Mouse (Mus musculus) limb, embryonic 14.5 days (tissue): ENCODE measurements around the gene Cep95. TPM values are rescaled to one million over a fixed set of nuclear protein-coding genes. Genes with fewer than 3 reads are reported as not detected.

Experiments used
- ATAC-seq: fragments of 200-750 bp; cut with Nextera tagmentation; 2 replicates; pipeline ENCODE4 v1.8.0; 2017; ENCODE audit warnings: low read depth, moderate number of reproducible peaks, moderate TSS enrichment; ENCODE audit not compliant: low FRiP score
- DNase-seq: peaks from one replicate; pipeline ENCODE4 v3.0.0-alpha.2; 2015; ENCODE audit warnings: low spot score
- H3K27ac ChIP-seq: fragments of 300-500 bp; sonication (generic); replicated peaks from 2 replicates; pipeline ENCODE4 v1.5.1; 2014; ENCODE audit warnings: low read depth, mild to moderate bottlenecking, low read length, moderate library complexity, mixed read lengths
- H3K27me3 ChIP-seq: fragments of 300-500 bp; sonication (generic); 2 replicates; pipeline ENCODE4 v1.6.1; 2014; ENCODE audit warnings: low read length, mixed read lengths; ENCODE audit not compliant: control insufficient read depth, insufficient read depth
- H3K36me3 ChIP-seq: fragments of 300-500 bp; sonication (generic); 2 replicates; pipeline ENCODE4 v1.6.1; 2014; ENCODE audit warnings: mild to moderate bottlenecking, low read length, moderate library complexity, mixed read lengths; ENCODE audit not compliant: control insufficient read depth, insufficient read depth
- H3K4me1 ChIP-seq: fragments of 300-500 bp; sonication (generic); 2 replicates; pipeline ENCODE4 v1.6.1; 2014; ENCODE audit warnings: antibody characterized with exemption, low read length, mixed read lengths; ENCODE audit not compliant: control insufficient read depth, insufficient read depth
- H3K4me2 ChIP-seq: fragments of 300-500 bp; sonication (generic); replicated peaks from 2 replicates; pipeline ENCODE4 v1.6.1; 2014; ENCODE audit warnings: low read depth, mild to moderate bottlenecking, low read length, moderate library complexity; ENCODE audit not compliant: severe bottlenecking
- H3K4me3 ChIP-seq: fragments of 300-500 bp; sonication (generic); replicated peaks from 2 replicates; pipeline ENCODE4 v1.5.1; 2014; ENCODE audit warnings: low read length
- H3K9ac ChIP-seq: fragments of 300-500 bp; sonication (generic); 2 replicates; pipeline ENCODE4 v1.6.1; 2014; ENCODE audit warnings: mild to moderate bottlenecking, low read depth, low read length, moderate library complexity; ENCODE audit not compliant: severe bottlenecking
- H3K9me3 ChIP-seq: fragments of 300-500 bp; sonication (generic); 2 replicates; pipeline ENCODE4 v1.6.1; 2016; ENCODE audit warnings: low read length; ENCODE audit not compliant: control insufficient read depth
- POLR2A ChIP-seq: fragments of 200-500 bp; IDR thresholded peaks from 2 replicates; pipeline ENCODE4 v1.8.0; 2012; ENCODE audit warnings: inconsistent platforms, mild to moderate bottlenecking, moderate library complexity, borderline replicate concordance; ENCODE audit not compliant: insufficient read depth, insufficient read length; ENCODE audit errors: extremely low read depth
- WGBS: fragments of 180-500 bp; shearing (Covaris S2); extraction: QIAGEN DNeasy Blood & Tissue Kit; methylation state at CpG from one replicate; pipeline ENCODE4 v1.1.7; 2014; 5-methylcytosine and 5-hydroxymethylcytosine counted together
- polyA plus RNA-seq, 2 experiments: library from polyadenylated mRNA; depleted of rRNA in 1 of 2; stranded (reverse) in 1 of 2; unstranded in 1 of 2; fragments of >200 nt; fragmentation: Nextera tagmentation in 1 of 2; extraction: Ambion mirVana in 1 of 2; gene quantifications; 2 replicates each; pipeline versions ENCODE4 v1.2.1 to v1.2.3; 2012 to 2014

Cep95 gene
- polyA plus RNA-seq, 2 experiments: 16.1 to 32.6 TPM

- no peak for TF ChIP-seq POLR2A
- ATAC-seq (no peak), DNase-seq (no peak)
- Histone ChIP-seq H3K4me3 (no peak within 1 kb of the TSS), H3K36me3 (no peaks in the 10 kb centered on the region), H3K9me3 (no peaks in the 10 kb centered on the region), H3K27me3 (no peaks in the 10 kb centered on the region), H3K4me1 (no peaks in the 10 kb centered on the region), H3K9ac (no peak within 1 kb of the TSS), H3K4me2 (no peak within 1 kb of the TSS), H3K27ac (no peak within 1 kb of the TSS)
- 91% methylated on average over 13 of the region's 13 CpGs for WGBS
Observed at GRCm38 (mm10) chr11:106750121-106750751, 38.8 kb upstream of the Cep95 start, which contains the start of gene Pecam1. TSS of gene Pecam1 (minus strand) at chr11:106750628.

GRCm38 (mm10) chr11:106751039-106752018 lies 37.7 kb upstream of the Cep95 start, which contains the start of gene Milr1:
TSS of gene Milr1 (plus strand) at chr11:106751226.
- DNase-seq (no peak), ATAC-seq (no peak)
- Histone ChIP-seq H3K4me1 (no peaks in the 10 kb centered on the region), H3K36me3 (no peaks in the 10 kb centered on the region), H3K27me3 (no peaks in the 10 kb centered on the region), H3K9ac (no peak within 1 kb of the TSS), H3K4me2 (no peak within 1 kb of the TSS), H3K9me3 (no peaks in the 10 kb centered on the region), H3K27ac (no peak within 1 kb of the TSS), H3K4me3 (no peak within 1 kb of the TSS)
- 85% methylated on average over 17 of the region's 17 CpGs for WGBS
- no peak for TF ChIP-seq POLR2A

- Histone ChIP-seq H3K4me1 (no peaks in the 10 kb centered on the region), H3K9me3 (no peaks in the 10 kb centered on the region), H3K27ac (no peak overlapping the region), H3K27me3 (no peaks in the 10 kb centered on the region), H3K9ac (no peak overlapping the region), H3K4me2 (no peak overlapping the region), H3K4me3 (no peak overlapping the region), H3K36me3 (no peaks in the 10 kb centered on the region)
- DNase-seq (no peak), ATAC-seq (no peak)
- 86% methylated on average over 7 of the region's 7 CpGs for WGBS
- no peak for TF ChIP-seq POLR2A
Observed at GRCm38 (mm10) chr11:106752103-106752502, 36.9 kb upstream of the Cep95 start.

GRCm38 (mm10) chr11:106753314-106753713 lies 35.7 kb upstream of the Cep95 start:
- Histone ChIP-seq H3K9me3 (no peaks in the 10 kb centered on the region), H3K4me1 (no peaks in the 10 kb centered on the region), H3K4me2 (no peak overlapping the region), H3K36me3 (no peaks in the 10 kb centered on the region), H3K9ac (no peak overlapping the region), H3K27me3 (no peaks in the 10 kb centered on the region), H3K4me3 (no peak overlapping the region), H3K27ac (no peak overlapping the region)
- 87% methylated on average over 6 of the region's 6 CpGs for WGBS
- TF ChIP-seq POLR2A: no peak
- no peak for DNase-seq
- no peak for ATAC-seq

GRCm38 (mm10) chr11:106755583-106755982 lies 33.5 kb upstream of the Cep95 start:
- no peak overlapping the region for H3K9ac ChIP-seq
- TF ChIP-seq POLR2A: no peak
- H3K4me2 ChIP-seq: no peak overlapping the region
- no peak for DNase-seq
- H3K27me3 ChIP-seq: no peaks in the 10 kb centered on the region
- ATAC-seq: no peak
- no peaks in the 10 kb centered on the region for H3K9me3 ChIP-seq
- 75% methylated on average over 5 of the region's 5 CpGs for WGBS
- no peak overlapping the region for H3K27ac ChIP-seq
- no peaks in the 10 kb centered on the region for H3K4me1 ChIP-seq
- H3K36me3 ChIP-seq: no peaks in the 10 kb centered on the region
- no peak overlapping the region for H3K4me3 ChIP-seq
